Mouse (Mus musculus): ENCODE measurements around the gene Snrpg.
A peak's percentile ranks its signal among the peaks of the same experiment; 100 is the strongest.
"Not testable (repeated sequence)": the region's sequence is repeated elsewhere in the genome, so short reads cannot be mapped to it uniquely, and the experiment has no call there.

Snrpg gene

GRCm38 (mm10) chr6:86370764-86371339 lies at the start of gene Snrpg:
Gene Snrpg (plus strand): TSS chr6:86371304.
- no peak for DNase-seq (ENCODE audit: low spot score in 2 of 2)

GRCm38 (mm10) chr6:86322031-86322563 lies 49.0 kb upstream of the Snrpg start:
- no peak for DNase-seq (ENCODE audit: low spot score in 2 of 2)

DNA sequence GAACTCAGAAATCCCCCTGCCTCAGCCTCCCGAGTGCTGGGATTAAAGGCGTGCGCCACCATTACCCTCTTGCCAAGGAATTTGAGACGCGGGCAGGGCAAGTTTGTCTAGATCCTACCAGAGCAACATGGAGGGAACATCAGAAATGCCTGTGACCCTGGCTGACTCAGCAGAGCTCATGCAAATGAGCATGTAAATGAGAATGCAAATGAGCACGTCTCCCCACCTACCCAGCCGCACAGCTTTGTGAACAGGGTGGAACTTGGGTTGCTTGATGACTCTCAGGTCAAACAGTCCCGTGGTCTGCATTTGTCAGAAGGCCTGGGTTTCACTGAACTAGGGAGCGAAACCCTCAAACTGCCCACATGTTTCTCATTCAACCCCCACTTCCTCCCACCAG lies 48.1 kb upstream of the Snrpg start:
- DNase-seq (ENCODE audit: low spot score in 2 of 2), result no peak

GRCm38 (mm10) chr6:86324400-86324799 lies 46.7 kb upstream of the Snrpg start:
- no peak for DNase-seq (ENCODE audit: low spot score in 2 of 2)

GRCm38 (mm10) chr6:86325646-86326045 lies 45.5 kb upstream of the Snrpg start:
- DNase-seq (ENCODE audit: low spot score in 2 of 2), result no peak

GRCm38 (mm10) chr6:86326866-86327265 lies 44.2 kb upstream of the Snrpg start:
- no peak for DNase-seq (ENCODE audit: low spot score in 2 of 2)

GRCm38 (mm10) chr6:86328369-86328768 lies 42.7 kb upstream of the Snrpg start:
- no peak for DNase-seq (ENCODE audit: low spot score in 2 of 2)

DNA sequence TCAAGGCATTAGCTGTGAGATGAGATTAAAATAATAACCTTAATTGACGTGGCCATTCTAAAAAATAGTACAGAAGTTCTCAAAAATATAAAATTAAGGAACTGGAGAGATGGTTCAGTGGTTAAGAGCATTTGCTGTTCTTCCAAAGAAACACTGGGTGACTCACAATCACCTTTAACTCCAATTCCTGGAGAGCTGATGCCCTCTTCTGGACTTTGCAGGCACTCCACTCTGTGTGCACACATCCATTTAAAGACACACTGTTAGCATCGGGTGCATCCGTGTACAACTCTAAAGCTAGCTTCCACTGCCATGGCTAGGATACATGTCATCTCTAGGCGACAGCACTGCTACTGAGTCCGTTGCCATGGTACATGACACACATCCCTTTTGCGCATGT lies 41.2 kb upstream of the Snrpg start:
- DNase-seq (ENCODE audit: low spot score in 2 of 2), result no peak

- no peak for DNase-seq (ENCODE audit: low spot score in 2 of 2)
Observed at GRCm38 (mm10) chr6:86335121-86335849, 35.8 kb upstream of the Snrpg start.

GRCm38 (mm10) chr6:86335860-86336259 lies 35.2 kb upstream of the Snrpg start:
- no peak for DNase-seq (ENCODE audit: low spot score in 2 of 2)

GRCm38 (mm10) chr6:86336340-86336739 lies 34.8 kb upstream of the Snrpg start:
- not testable (repeated sequence) for DNase-seq (ENCODE audit: low spot score in 2 of 2)

DNA sequence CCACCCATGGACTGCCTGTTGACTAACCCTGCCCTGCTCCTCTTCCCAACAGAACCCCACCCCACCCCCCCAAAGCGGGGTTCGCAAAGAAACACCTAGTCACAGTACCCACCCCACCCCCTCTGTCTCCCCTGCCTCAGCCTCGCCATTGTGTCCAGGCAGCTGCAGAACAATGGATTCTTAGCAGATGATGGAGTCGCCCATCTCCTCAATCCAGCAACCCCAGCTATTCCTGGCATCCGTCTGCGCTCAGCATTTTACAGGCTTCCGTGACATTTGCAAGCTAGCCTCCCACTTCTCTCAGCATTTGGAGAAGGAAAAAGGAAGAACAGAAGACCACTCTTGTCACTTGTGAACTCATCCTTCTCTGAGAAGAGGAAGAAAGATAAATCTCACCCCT lies 27.4 kb upstream of the Snrpg start:
- no peak for DNase-seq (ENCODE audit: low spot score in 2 of 2)

- no peak for DNase-seq (ENCODE audit: low spot score in 2 of 2)
Observed at GRCm38 (mm10) chr6:86346063-86346462, 25.0 kb upstream of the Snrpg start.

- no peak for DNase-seq (ENCODE audit: low spot score in 2 of 2)
Observed at GRCm38 (mm10) chr6:86349257-86349656, 21.8 kb upstream of the Snrpg start.

DNA sequence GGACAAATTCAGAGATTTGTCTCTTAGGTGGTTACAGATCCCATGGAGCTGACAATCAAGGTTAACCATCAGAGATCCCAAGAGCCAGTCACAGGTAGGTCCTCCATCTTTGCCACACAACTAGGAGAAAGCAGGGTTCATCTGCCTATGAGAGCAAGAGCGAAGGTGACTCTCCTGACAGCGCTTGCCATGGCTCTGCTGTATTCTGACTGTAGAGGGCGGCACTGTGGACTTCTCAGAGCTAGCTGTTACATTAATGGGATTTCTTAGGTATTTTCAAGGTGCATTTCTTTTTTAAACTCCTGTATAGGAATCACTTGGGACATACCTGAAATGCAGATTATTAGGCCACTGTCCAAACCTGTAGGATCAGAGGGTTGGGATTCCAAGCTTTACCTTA lies 16.2 kb upstream of the Snrpg start:
- DNase-seq (ENCODE audit: low spot score in 2 of 2), result no peak

DNA sequence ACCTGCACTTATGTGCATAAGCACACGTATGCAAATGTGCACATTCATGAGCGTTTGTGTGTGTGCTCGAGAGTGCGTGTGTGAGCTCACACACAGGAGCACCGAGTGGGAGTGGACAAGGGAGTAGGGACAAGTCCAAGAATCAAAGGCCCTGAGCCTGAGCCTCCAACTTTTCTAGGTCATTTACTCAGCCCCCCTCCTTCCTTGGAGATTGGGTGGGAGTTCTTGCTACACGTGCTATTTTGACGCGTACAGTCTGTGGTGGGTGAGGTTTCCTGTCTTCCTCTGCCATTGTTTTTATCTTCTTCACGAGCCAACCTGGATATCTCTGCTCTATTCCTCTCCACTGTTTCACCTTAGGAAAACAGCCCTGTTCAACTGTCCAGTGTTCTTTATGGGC lies 14.1 kb upstream of the Snrpg start:
- DNase-seq (ENCODE audit: low spot score in 2 of 2), result no peak

DNA sequence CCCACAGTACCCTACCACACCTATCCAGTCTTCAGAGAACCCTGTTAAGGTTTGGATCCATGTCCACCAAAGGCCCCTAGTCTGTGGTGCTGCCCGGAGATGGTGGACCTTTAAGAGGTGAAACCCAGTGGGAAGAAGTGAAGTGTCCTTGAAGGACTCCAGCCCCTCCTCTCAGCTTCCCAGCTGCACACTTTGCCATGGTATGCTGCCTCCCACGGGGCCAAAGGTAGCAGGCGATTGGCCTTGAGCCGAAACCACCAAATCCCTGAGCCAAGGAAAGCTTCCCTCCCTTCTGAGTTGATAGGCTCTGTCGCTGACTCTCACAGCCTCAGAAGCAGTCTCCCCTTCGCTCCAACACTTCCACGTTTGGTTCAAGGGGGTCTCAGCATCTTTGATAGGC lies 10.4 kb upstream of the Snrpg start:
- no peak for DNase-seq (ENCODE audit: low spot score in 2 of 2)

DNA sequence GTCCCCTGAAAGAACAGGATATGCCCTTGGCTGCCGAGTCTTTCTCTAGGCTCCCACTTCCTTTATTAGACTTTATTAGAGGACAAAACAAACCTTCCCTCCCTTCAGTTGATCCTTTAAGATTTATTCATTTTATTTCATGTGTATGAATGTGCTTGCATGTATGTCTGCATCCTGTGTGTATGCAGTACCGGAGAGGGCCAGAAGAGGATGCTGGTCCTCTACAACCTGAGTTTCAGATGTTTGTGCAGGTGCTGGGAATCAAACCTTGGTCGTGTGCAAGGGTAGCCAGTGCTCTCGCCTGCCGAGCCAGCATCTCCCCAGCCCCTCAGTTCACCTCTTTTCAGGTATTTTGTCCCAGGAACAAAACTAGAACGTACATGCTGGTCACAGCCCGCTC lies 9.7 kb upstream of the Snrpg start:
- no peak for DNase-seq (ENCODE audit: low spot score in 2 of 2)

- peak; percentile 49 to 63 for DNase-seq (ENCODE audit: low spot score in 2 of 2)
Observed at GRCm38 (mm10) chr6:86364442-86365141, 6.5 kb upstream of the Snrpg start.

GRCm38 (mm10) chr6:86365371-86366124 lies 5.6 kb upstream of the Snrpg start, which contains the start of gene Fam136a:
Gene Fam136a (plus strand): TSS chr6:86365646.
- peak; percentile 89 to 92 for DNase-seq (ENCODE audit: low spot score in 2 of 2)

- peak; percentile 19 to 43 for DNase-seq (ENCODE audit: low spot score in 2 of 2)
Observed at GRCm38 (mm10) chr6:86366125-86366852, 4.8 kb upstream of the Snrpg start.
